Mouse (Mus musculus) forebrain, embryonic 14.5 days (tissue): Measurements from ENCODE around the gene Olfr828. TPM values are rescaled to one million over a fixed set of nuclear protein-coding genes. Genes with fewer than 3 reads are reported as not detected.
A peak's percentile ranks its signal among the peaks of the same experiment; 100 is the strongest.

ENCODE experiments used
- ATAC-seq: fragments of 200-750 bp; cut with Nextera tagmentation; 2 replicates; pipeline ENCODE4 v1.8.0; 2017; ENCODE audit warnings: mild to moderate bottlenecking, moderate library complexity
- DNase-seq: peaks from one replicate; pipeline ENCODE4 v3.0.0-alpha.2; 2015; ENCODE audit warnings: low spot score
- H3K27ac ChIP-seq: fragments of 300-500 bp; sonication (generic); 2 replicates; pipeline ENCODE4 v1.5.1; 2014; ENCODE audit warnings: low read depth, mild to moderate bottlenecking, control low read depth, low read length, moderate library complexity
- H3K27me3 ChIP-seq: fragments of 300-500 bp; sonication (generic); replicated peaks from 2 replicates; pipeline ENCODE4 v1.6.1; 2014; ENCODE audit warnings: low read length, control low read depth, mixed read lengths; ENCODE audit not compliant: control insufficient read depth, insufficient read depth
- H3K36me3 ChIP-seq: fragments of 300-500 bp; sonication (generic); 2 replicates; pipeline ENCODE4 v1.6.1; 2014; ENCODE audit warnings: low read length, control low read depth; ENCODE audit not compliant: control insufficient read depth, insufficient read depth
- H3K4me1 ChIP-seq: fragments of 300-500 bp; sonication (generic); 2 replicates; pipeline ENCODE4 v1.6.1; 2014; ENCODE audit warnings: antibody characterized with exemption, low read length, control low read depth; ENCODE audit not compliant: control insufficient read depth, insufficient read depth
- H3K4me2 ChIP-seq: fragments of 300-500 bp; sonication (generic); 2 replicates; pipeline ENCODE4 v1.6.1; 2014; ENCODE audit warnings: mild to moderate bottlenecking, control low read depth, low read length
- H3K4me3 ChIP-seq: fragments of 300-500 bp; sonication (generic); 2 replicates; pipeline ENCODE4 v1.5.1; 2014; ENCODE audit warnings: low read depth, low read length, control low read depth
- H3K9ac ChIP-seq: fragments of 300-500 bp; sonication (generic); 2 replicates; pipeline ENCODE4 v1.6.1; 2014; ENCODE audit warnings: mild to moderate bottlenecking, low read length, control low read depth, moderate library complexity
- H3K9me3 ChIP-seq: fragments of 300-500 bp; sonication (generic); replicated peaks from 2 replicates; pipeline ENCODE4 v1.6.1; 2016; ENCODE audit warnings: low read length, control low read depth, mixed read lengths; ENCODE audit not compliant: control insufficient read depth
- WGBS: fragments of 180-500 bp; shearing (Covaris S2); extraction: QIAGEN DNeasy Blood & Tissue Kit; methylation state at CpG from one replicate; pipeline ENCODE4 v1.1.7; 2014; 5-methylcytosine and 5-hydroxymethylcytosine counted together
- polyA plus RNA-seq: library from polyadenylated mRNA; unstranded; fragments of >200 nt; fragmentation: Nextera tagmentation; extraction: Ambion mirVana; gene quantifications from 2 replicates; pipeline ENCODE4 v1.2.1, GENCODE M21; 2014

Gene Olfr828
- not detected in 2 replicates for polyA plus RNA-seq

DNA sequence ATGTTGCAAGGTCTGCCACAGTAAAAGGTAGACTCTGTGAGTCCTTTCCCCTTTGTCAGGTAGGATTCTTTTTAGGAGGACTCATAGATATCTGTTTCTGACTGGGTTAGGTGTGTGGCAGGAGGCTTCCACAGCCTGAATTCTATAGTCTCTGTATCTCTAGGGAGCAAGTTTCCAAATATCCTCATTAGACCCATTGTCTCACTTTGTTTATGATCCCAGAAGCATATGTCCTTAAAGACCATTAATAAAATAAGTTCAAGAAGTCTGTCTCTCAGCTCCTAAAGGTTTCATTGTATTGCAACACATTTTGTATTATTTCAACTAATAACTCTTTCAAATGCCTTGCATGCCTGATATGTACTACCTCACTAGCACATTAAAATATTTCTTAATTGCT lies at the start of gene Olfr828:
Gene Olfr828 (minus strand): TSS at position 101 of the 400 bp plus-strand sequence.
- H3K9me3 ChIP-seq, result no peaks in the 10 kb centered on the region
- no peak within 1 kb of the TSS for H3K4me2 ChIP-seq
- no peak for DNase-seq
- ATAC-seq, result no peak
- no peak within 1 kb of the TSS for H3K9ac ChIP-seq
- no peaks in the 10 kb centered on the region for H3K4me1 ChIP-seq
- no peaks in the 10 kb centered on the region for H3K36me3 ChIP-seq
- H3K27ac ChIP-seq, result no peak within 1 kb of the TSS
- no peak within 1 kb of the TSS for H3K4me3 ChIP-seq
- H3K27me3 ChIP-seq, result no peaks in the 10 kb centered on the region

- no peak within 1 kb of the TSS for H3K4me3 ChIP-seq
- DNase-seq (no peak), ATAC-seq (no peak)
- no peaks in the 10 kb centered on the region for H3K36me3 ChIP-seq
- H3K9ac ChIP-seq, result no peak within 1 kb of the TSS
- no peak within 1 kb of the TSS for H3K4me2 ChIP-seq
- no peaks in the 10 kb centered on the region for H3K4me1 ChIP-seq
- no peaks in the 10 kb centered on the region for H3K9me3 ChIP-seq
- H3K27ac ChIP-seq, result no peak within 1 kb of the TSS
- WGBS, result 71% methylated on average over 1 of the region's 1 CpGs
- no peaks in the 10 kb centered on the region for H3K27me3 ChIP-seq
Observed at GRCm38 (mm10) chr9:18854633-18855032, 35.3 kb upstream of the Olfr828 start, which contains the start of gene Olfr829. TSS of gene Olfr829 (plus strand) at chr9:18854933.

- ATAC-seq (no peak), DNase-seq (no peak)
- Histone ChIP-seq H3K9me3 (no peaks in the 10 kb centered on the region), H3K36me3 (no peaks in the 10 kb centered on the region), H3K27ac (no peak overlapping the region), H3K9ac (no peak overlapping the region), H3K4me2 (no peak overlapping the region), H3K4me3 (no peak overlapping the region), H3K27me3 (no peaks in the 10 kb centered on the region), H3K4me1 (no peaks in the 10 kb centered on the region)
- 50% methylated on average over 7 of the region's 7 CpGs for WGBS
Observed at GRCm38 (mm10) chr9:18785316-18785715, 34.0 kb downstream of the Olfr828 start.

DNA sequence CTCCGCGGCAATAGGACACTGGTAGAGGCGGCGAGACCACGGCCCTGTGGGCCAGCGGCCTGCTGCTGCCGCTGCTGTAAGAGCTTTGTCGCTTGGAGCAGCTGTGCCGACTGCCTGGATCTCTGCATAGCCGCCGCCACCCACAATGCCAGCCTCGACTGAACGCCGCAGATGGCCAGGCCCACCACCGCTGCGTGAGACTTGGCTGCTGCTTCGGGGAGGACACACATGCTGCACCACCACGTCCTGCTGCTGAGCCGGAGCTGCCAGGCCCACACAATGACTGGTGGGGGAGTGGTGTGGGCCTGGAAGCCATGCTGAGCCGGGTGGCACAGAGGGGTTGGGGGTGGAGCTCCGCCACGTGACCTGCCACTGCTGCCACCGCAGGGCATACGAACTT lies 39.9 kb downstream of the Olfr828 start:
- 71% methylated on average over 24 of the region's 24 CpGs for WGBS
- Histone ChIP-seq H3K9ac (no peak overlapping the region), H3K9me3 (no peaks in the 10 kb centered on the region), H3K4me3 (no peak overlapping the region), H3K4me2 (no peak overlapping the region), H3K27me3 (no peaks in the 10 kb centered on the region), H3K4me1 (no peaks in the 10 kb centered on the region), H3K27ac (no peak overlapping the region), H3K36me3 (no peaks in the 10 kb centered on the region)
- peak; percentile 3 for DNase-seq
- peak; percentile 32 for ATAC-seq

GRCm38 (mm10) chr9:18778981-18779380 lies 40.3 kb downstream of the Olfr828 start:
- no peak overlapping the region for H3K4me3 ChIP-seq
- no peak overlapping the region for H3K4me2 ChIP-seq
- H3K36me3 ChIP-seq, result no peaks in the 10 kb centered on the region
- H3K4me1 ChIP-seq, result no peaks in the 10 kb centered on the region
- no peaks in the 10 kb centered on the region for H3K9me3 ChIP-seq
- H3K9ac ChIP-seq, result no peak overlapping the region
- H3K27ac ChIP-seq, result no peak overlapping the region
- ATAC-seq (no peak), DNase-seq (no peak)
- H3K27me3 ChIP-seq, result no peaks in the 10 kb centered on the region
- WGBS, result 80% methylated on average over 1 of the region's 1 CpGs

Other genes with a start within 250 kb of the Olfr828 start
- not detected in 2 replicates for gene Muc16, start 145.0 kb downstream of the Olfr828 start, polyA plus RNA-seq
- gene Olfr24, start 55.5 kb downstream of the Olfr828 start, polyA plus RNA-seq, result not detected in 2 replicates
- gene Olfr829, start 35.4 kb upstream of the Olfr828 start, polyA plus RNA-seq, result not detected in 2 replicates
- not detected in 2 replicates for gene Olfr830, start 55.2 kb upstream of the Olfr828 start, polyA plus RNA-seq
- not detected in 2 replicates for gene Olfr832, start 117.6 kb upstream of the Olfr828 start, polyA plus RNA-seq
- gene Olfr834, start 168.5 kb upstream of the Olfr828 start, polyA plus RNA-seq, result not detected in 2 replicates
- not detected in 2 replicates for gene Olfr835, start 213.2 kb upstream of the Olfr828 start, polyA plus RNA-seq